Mouse (Mus musculus) c-Kit-positive CD71-negative TER-119-negative erythroid progenitor cells, embryonic 14.5 days (primary cell): ENCODE measurements around the gene Lsm2.
"Not testable (repeated sequence)": the region's sequence is repeated elsewhere in the genome, so short reads cannot be mapped to it uniquely, and the experiment has no call there.

Source experiments
- DNase-seq: peaks from one replicate; pipeline ENCODE4 v3.0.0-alpha.2; 2013; ENCODE audit warnings: low read depth

Lsm2 gene

GRCm38 (mm10) chr17:34981690-34982180 is at the start of gene Lsm2:
Gene Lsm2 (plus strand): TSS chr17:34981862.
- peak; percentile 89 for DNase-seq

- DNase-seq = no peak
Measured at GRCm38 (mm10) chr17:34932287-34932686, 49.4 kb upstream of the Lsm2 start.

GRCm38 (mm10) chr17:34934031-34934430 is 47.6 kb upstream of the Lsm2 start:
- DNase-seq = no peak

GRCm38 (mm10) chr17:34934830-34935229 is 46.8 kb upstream of the Lsm2 start:
- no peak for DNase-seq

- no peak for DNase-seq
Measured at GRCm38 (mm10) chr17:34937960-34938505, 43.6 kb upstream of the Lsm2 start.

GRCm38 (mm10) chr17:34941344-34942041 is 40.2 kb upstream of the Lsm2 start:
- DNase-seq = no peak

- no peak for DNase-seq
Measured at GRCm38 (mm10) chr17:34943128-34943815, 38.4 kb upstream of the Lsm2 start.

- no peak for DNase-seq
Measured at GRCm38 (mm10) chr17:34944362-34944761, 37.3 kb upstream of the Lsm2 start.

- DNase-seq = no peak
Measured at GRCm38 (mm10) chr17:34946486-34947140, 35.0 kb upstream of the Lsm2 start.

GRCm38 (mm10) chr17:34947606-34948005 is 34.1 kb upstream of the Lsm2 start:
- DNase-seq = no peak

- not testable (repeated sequence) for DNase-seq
Measured at GRCm38 (mm10) chr17:34948721-34949552, 32.7 kb upstream of the Lsm2 start.

- no peak for DNase-seq
Measured at GRCm38 (mm10) chr17:34949553-34949969, 32.1 kb upstream of the Lsm2 start.

GRCm38 (mm10) chr17:34950514-34951455 is 30.9 kb upstream of the Lsm2 start:
- no peak for DNase-seq

- DNase-seq = no peak
Measured at GRCm38 (mm10) chr17:34951636-34952377, 29.9 kb upstream of the Lsm2 start.

- peak; percentile 69 for DNase-seq
Measured at GRCm38 (mm10) chr17:34952378-34953040, 29.2 kb upstream of the Lsm2 start.

GRCm38 (mm10) chr17:34953258-34953657 is 28.4 kb upstream of the Lsm2 start:
- DNase-seq = no peak

- no peak for DNase-seq
Measured at GRCm38 (mm10) chr17:34953904-34954303, 27.8 kb upstream of the Lsm2 start.

GRCm38 (mm10) chr17:34954831-34955230 is 26.8 kb upstream of the Lsm2 start:
- DNase-seq = no peak

- no peak for DNase-seq
Measured at GRCm38 (mm10) chr17:34955884-34956283, 25.8 kb upstream of the Lsm2 start.
